Mouse (Mus musculus) testis, adult 2 months (tissue): ENCODE measurements at regions not wholly inside any gene's neighbourhood (a gene's known extent, or its start where the extent isn't known, plus 50 kb on each side); places are given as distances from the start of the nearest gene placed in this dataset.
"Not testable (repeated sequence)": the region's sequence is repeated elsewhere in the genome, so short reads cannot be mapped to it uniquely, and the experiment has no call there.

Experiments
- CTCF ChIP-seq: fragments of 200-500 bp; IDR thresholded peaks from 2 replicates; pipeline ENCODE4 v1.5.1; 2012; ENCODE audit warnings: low read depth, mild to moderate bottlenecking, inconsistent platforms, low read length, moderate library complexity; ENCODE audit not compliant: control insufficient read depth, insufficient read depth, insufficient replicate concordance
- POLR2A ChIP-seq: fragments of 200-500 bp; IDR thresholded peaks from 2 replicates; pipeline ENCODE4 v1.6.1; 2012; ENCODE audit warnings: low read depth, mild to moderate bottlenecking, inconsistent platforms, low read length, moderate library complexity; ENCODE audit not compliant: control insufficient read depth

DNA sequence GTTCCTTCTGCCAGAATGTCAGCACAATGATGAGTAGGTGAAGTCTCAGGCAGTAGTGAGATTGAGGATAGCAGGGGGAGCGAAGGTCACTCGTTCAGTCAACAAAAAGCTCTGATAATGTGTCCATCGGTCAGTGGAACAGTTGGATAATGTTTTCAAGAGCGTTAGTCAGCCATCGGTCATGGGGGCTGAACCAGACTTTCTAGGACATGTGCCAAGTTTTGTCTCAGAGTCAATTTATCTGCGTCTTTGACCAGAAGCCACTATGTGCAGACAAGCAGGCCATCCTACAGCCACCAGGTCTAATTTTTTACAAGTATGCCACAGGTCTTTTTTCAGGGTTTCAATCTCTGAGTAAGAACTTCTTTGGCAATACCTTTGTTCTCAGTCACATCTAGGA is 181.8 kb downstream of the Hpcal1 start:
- TF ChIP-seq POLR2A, CTCF: not testable (repeated sequence)
